In the genomic region with DNA sequence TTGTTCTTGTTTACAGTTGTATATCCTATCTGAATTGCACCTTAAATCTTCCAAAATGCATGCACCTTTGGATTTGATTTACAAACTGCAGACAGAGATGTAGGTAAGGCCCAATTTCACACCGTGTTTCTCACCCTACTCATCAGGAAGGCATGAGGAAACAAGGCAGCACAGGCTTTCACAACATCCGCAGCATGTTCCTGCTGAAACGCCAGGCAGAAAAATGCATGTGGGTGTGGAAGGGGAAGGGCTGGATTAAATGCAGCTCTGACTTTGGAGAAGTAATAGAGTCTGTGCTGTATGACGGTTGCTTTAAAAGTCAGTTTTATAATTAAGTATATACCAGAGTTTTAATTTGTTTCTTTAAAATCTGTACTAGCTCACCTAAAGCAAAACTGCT, we compare ENCODE assay signal across 10 mouse cellular contexts. TPM values are rescaled to one million over a fixed set of nuclear protein-coding genes. Genes with fewer than 3 reads are reported as not detected.
A peak's percentile ranks its signal among the peaks of the same experiment; 100 is the strongest.
DNase-seq lines count a peak whose midpoint lies in the region; ATAC-seq lines count a peak whose summit lies in the region.
"Had no signal": no experiment of that assay in that cellular context is flagged by ENCODE, and none has a peak within 500 bp of the region (broad histone marks: within the 10 kb centered on the region; RNA-seq: fewer than 3 reads in every experiment).

No protein-coding gene starts in this region.

- H3K4me2 ChIP-seq in stomach, embryonic 16.5 days (ENCODE audit: low read depth, low read length), result no peak overlapping the region
- H3K4me2 ChIP-seq: hindbrain, embryonic 15.5 days had no signal

- no peak overlapping the region for H3K4me3 ChIP-seq in stomach, embryonic 16.5 days (replicated peaks; ENCODE audit: low read length)
- H3K4me3 ChIP-seq: hindbrain, embryonic 15.5 days had no signal

- H3K36me3 ChIP-seq in stomach, embryonic 16.5 days (ENCODE audit: control insufficient read depth, insufficient read depth, low read length), result peaks cover 4% of the 10 kb centered on the region; the same call in 1 of the 2 replicates
- H3K36me3 ChIP-seq: hindbrain, embryonic 15.5 days had no signal

- peaks cover 14% of the 10 kb centered on the region; the same call in 1 of the 2 replicates for H3K4me1 ChIP-seq in stomach, embryonic 16.5 days (ENCODE audit: control insufficient read depth, insufficient read depth, low read length)
- H3K4me1 ChIP-seq: hindbrain, embryonic 15.5 days had no signal

- DNase-seq in heart, adult 11 months, result peak; percentile 94
- no peak for DNase-seq in heart, postnatal 25 days (ENCODE audit: low spot score)
- DNase-seq in right cerebral cortex, adult 2 months (ENCODE audit: low spot score in 2 of 2), result peak; percentile 47 to 54
- no peak for DNase-seq in right cerebral cortex, postnatal 14 days
- peak; percentile 24 to 42 for DNase-seq in layer of hippocampus, postnatal 36 days
- no peak for DNase-seq in gastrocnemius, adult 8-10 months (ENCODE audit: low spot score in 2 of 2)
- no peak for DNase-seq in adrenal gland, postnatal 4 days (ENCODE audit: low spot score in 2 of 2)
- DNase-seq: adrenal gland, postnatal 10 days had no signal

- H3K9ac ChIP-seq in stomach, embryonic 16.5 days (ENCODE audit: low read length), result no peak overlapping the region
- H3K9ac ChIP-seq: hindbrain, embryonic 15.5 days had no signal

- no peaks in the 10 kb centered on the region; the same call in 1 of the 2 replicates for H3K9me3 ChIP-seq in stomach, embryonic 16.5 days (replicated peaks; ENCODE audit: control insufficient read depth, low read length)
- H3K9me3 ChIP-seq: hindbrain, embryonic 15.5 days had no signal

- no peaks in the 10 kb centered on the region for H3K27me3 ChIP-seq in stomach, embryonic 16.5 days (ENCODE audit: control insufficient read depth, insufficient read depth, low read length)
- H3K27me3 ChIP-seq: hindbrain, embryonic 15.5 days had no signal

- intact Hi-C loops in heart, postnatal 25 days (cut with DNase I), result no loop called here

- H3K27ac ChIP-seq in stomach, embryonic 16.5 days (ENCODE audit: low read length), result peak overlapping the region; percentile 90
- H3K27ac ChIP-seq: hindbrain, embryonic 15.5 days had no signal

- 33% methylated on average over 4 of the region's 4 CpGs for WGBS in stomach, embryonic 16.5 days

- peak; percentile 62; the same call in 1 of the 2 replicates for ATAC-seq in stomach, embryonic 16.5 days (ENCODE audit: insufficient read depth, low FRiP score)

RNA-seq across cellular contexts. Expression of a gene that starts 1.9 kb away (rescaled TPM):
- total RNA-seq in heart, postnatal 25 days (2021), result 10 to 100 TPM; 20.3 to 21.7 TPM
- 100 to 1,000 TPM; 231 to 245 TPM for total RNA-seq in layer of hippocampus, postnatal 36 days (2021)
- polyA plus RNA-seq in stomach, embryonic 16.5 days (2015; fragmentation: Nextera tagmentation; extraction: Ambion mirVana), result 16.4 and 16.6 TPM in 2 replicates
- 1 to 10 TPM; 5.7 to 9.6 (median 8.3) TPM for total RNA-seq in gastrocnemius, adult 8-10 months (2022)
- 10 to 100 TPM; 57.3 to 61.9 TPM for total RNA-seq in adrenal gland, postnatal 4 days (2021)

Comparison
In these comparisons a context has a peak if more than half of its experiments do, and no peak if none do; other contexts are left out.
1. DNase-seq: peak in heart, adult 11 months (single experiment), right cerebral cortex, adult 2 months (2 of 2) and layer of hippocampus, postnatal 36 days (2 of 2); none in heart, postnatal 25 days (single experiment), right cerebral cortex, postnatal 14 days (single experiment), gastrocnemius, adult 8-10 months (0 of 2) and adrenal gland, postnatal 4 days (0 of 2).